ENCODE assay signal across 30 mouse cellular contexts in the genomic region with DNA sequence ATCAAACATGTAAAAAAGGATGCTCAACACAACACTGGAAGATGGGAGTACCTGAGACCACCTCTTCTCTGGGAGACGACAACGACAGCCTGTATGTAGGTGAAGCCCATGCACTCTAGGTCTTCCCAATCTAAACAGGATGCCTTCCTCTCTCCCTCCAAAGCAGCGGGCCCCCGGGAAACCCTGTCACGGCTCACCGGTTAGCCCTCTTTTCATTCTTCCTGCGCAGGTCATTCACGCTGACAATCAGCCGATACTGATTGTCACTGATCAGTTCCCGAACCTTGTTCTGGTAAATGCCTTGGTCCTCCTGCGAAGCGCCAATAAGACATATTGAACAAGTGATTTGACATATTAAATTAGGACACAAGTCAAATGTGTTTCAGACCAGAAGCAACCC. TPM values are rescaled to one million over a fixed set of nuclear protein-coding genes. Genes with fewer than 3 reads are reported as not detected.
DNase-seq lines count a peak whose midpoint lies in the region; ATAC-seq lines count a peak whose summit lies in the region.
"Had no signal": no experiment of that assay in that cellular context is flagged by ENCODE, and none has a peak within 500 bp of the region (broad histone marks: within the 10 kb centered on the region; RNA-seq: fewer than 3 reads in every experiment).

No protein-coding gene starts in this region.

- H3K27me3 ChIP-seq in embryonic facial prominence, embryonic 14.5 days (replicated peaks; ENCODE audit: control insufficient read depth, insufficient read depth, low read length): no peaks in the 10 kb centered on the region
- no peaks in the 10 kb centered on the region for H3K27me3 ChIP-seq in embryonic facial prominence, embryonic 10.5 days (replicated peaks; ENCODE audit: low read depth, poor library complexity, severe bottlenecking)
- H3K27me3 ChIP-seq in heart, embryonic 13.5 days (replicated peaks): no peaks in the 10 kb centered on the region
- H3K27me3 ChIP-seq in liver, embryonic 13.5 days: no peaks in the 10 kb centered on the region
- no peaks in the 10 kb centered on the region for H3K27me3 ChIP-seq in midbrain, embryonic 12.5 days
- H3K27me3 ChIP-seq in midbrain, embryonic 15.5 days (replicated peaks): no peaks in the 10 kb centered on the region
- H3K27me3 ChIP-seq: embryonic facial prominence, embryonic 13.5 days; hindbrain, embryonic 13.5 days; limb, embryonic 15.5 days; megakaryocyte, embryonic 14.5 days had no signal

- 84% methylated on average over 12 of the region's 12 CpGs for WGBS in embryonic facial prominence, embryonic 14.5 days
- WGBS in embryonic facial prominence, embryonic 10.5 days: 73% methylated on average over 12 of the region's 12 CpGs
- 84% methylated on average over 12 of the region's 12 CpGs for WGBS in heart, embryonic 13.5 days
- 75% methylated on average over 12 of the region's 12 CpGs for WGBS in liver, embryonic 13.5 days (ENCODE audit: insufficient replicate concordance)
- WGBS in midbrain, embryonic 12.5 days: 52% methylated on average over 12 of the region's 12 CpGs
- 42% methylated on average over 12 of the region's 12 CpGs for WGBS in midbrain, embryonic 15.5 days

- H3K4me2 ChIP-seq in embryonic facial prominence, embryonic 14.5 days (ENCODE audit: low read depth, low read length): 0 out of 2 replicates have a peak overlapping the region, but pooled peaks have one; percentile 77
- H3K4me2 ChIP-seq in heart, embryonic 13.5 days: peak overlapping the region; percentile 80
- H3K4me2 ChIP-seq in liver, embryonic 13.5 days: peak overlapping the region; percentile 72; the same call in 1 of the 2 replicates
- peak overlapping the region; percentile 39 for H3K4me2 ChIP-seq in midbrain, embryonic 12.5 days (replicated peaks)
- H3K4me2 ChIP-seq in midbrain, embryonic 15.5 days: no peak overlapping the region
- H3K4me2 ChIP-seq: hindbrain, embryonic 13.5 days; limb, embryonic 15.5 days had no signal

- ATAC-seq in embryonic facial prominence, embryonic 14.5 days (ENCODE audit: low read depth): no peak
- no peak for ATAC-seq in heart, embryonic 13.5 days (ENCODE audit: extremely low read depth, insufficient number of reproducible peaks, low FRiP score, low TSS enrichment)
- ATAC-seq in liver, embryonic 13.5 days (ENCODE audit: low read depth): no peak
- ATAC-seq in midbrain, embryonic 12.5 days (ENCODE audit: low FRiP score, low read depth): no peak
- ATAC-seq in midbrain, embryonic 15.5 days (replicated peaks): no peak
- ATAC-seq: inflammation-experienced regulatory T-cells, adult 6 months had no signal

- no peak for DNase-seq in embryonic facial prominence, embryonic 14.5 days (ENCODE audit: low spot score)
- DNase-seq in embryonic facial prominence, embryonic 10.5 days (ENCODE audit: low spot score): no peak
- no peak for DNase-seq in heart, postnatal 36 days
- DNase-seq in liver, embryonic 13.5 days: no peak
- DNase-seq in liver: no peak
- DNase-seq: cerebellum, adult 2 months; cerebellum, postnatal 25 days; gastrocnemius, adult 2 months; kidney, adult 18-20 months; left cerebral cortex, postnatal 4 days; lung, postnatal 14 days; thymus, adult 18-20 months; thymus, postnatal 36 days had no signal

- no peaks in the 10 kb centered on the region for H3K9me3 ChIP-seq in embryonic facial prominence, embryonic 14.5 days (ENCODE audit: control insufficient read depth, low read length)
- no peaks in the 10 kb centered on the region for H3K9me3 ChIP-seq in embryonic facial prominence, embryonic 10.5 days
- no peaks in the 10 kb centered on the region for H3K9me3 ChIP-seq in heart, embryonic 13.5 days
- H3K9me3 ChIP-seq in liver, embryonic 13.5 days (replicated peaks): no peaks in the 10 kb centered on the region
- H3K9me3 ChIP-seq in midbrain, embryonic 12.5 days: no peaks in the 10 kb centered on the region
- no peaks in the 10 kb centered on the region for H3K9me3 ChIP-seq in midbrain, embryonic 15.5 days
- H3K9me3 ChIP-seq: embryonic facial prominence, embryonic 13.5 days; hindbrain, embryonic 13.5 days; limb, embryonic 15.5 days; megakaryocyte, embryonic 14.5 days had no signal

- intact Hi-C loops in heart, postnatal 36 days (cut with DNase I): loop anchor here (5.0 kb wide), 2 partner anchors 75 to 260 kb away; partner anchors contain the start of genes Paqr8 and Tram2

- no peak overlapping the region for H3K4me3 ChIP-seq in embryonic facial prominence, embryonic 14.5 days (ENCODE audit: low read depth, low read length)
- no peak overlapping the region; the same call in 1 of the 2 replicates for H3K4me3 ChIP-seq in embryonic facial prominence, embryonic 10.5 days
- H3K4me3 ChIP-seq in heart, embryonic 13.5 days: no peak overlapping the region
- H3K4me3 ChIP-seq in liver, embryonic 13.5 days (replicated peaks): peak overlapping the region; percentile 88
- no peak overlapping the region for H3K4me3 ChIP-seq in midbrain, embryonic 12.5 days
- H3K4me3 ChIP-seq in midbrain, embryonic 15.5 days: no peak overlapping the region
- H3K4me3 ChIP-seq: gastrocnemius, adult 2 months; hindbrain, embryonic 13.5 days; limb, embryonic 15.5 days had no signal

- H3K27ac ChIP-seq in embryonic facial prominence, embryonic 14.5 days (replicated peaks; ENCODE audit: low read depth, low read length): no peak overlapping the region
- H3K27ac ChIP-seq in embryonic facial prominence, embryonic 10.5 days (replicated peaks): no peak overlapping the region
- no peak overlapping the region for H3K27ac ChIP-seq in heart, embryonic 13.5 days (replicated peaks)
- H3K27ac ChIP-seq in liver, embryonic 13.5 days: no peak overlapping the region
- no peak overlapping the region for H3K27ac ChIP-seq in midbrain, embryonic 12.5 days (replicated peaks)
- no peak overlapping the region for H3K27ac ChIP-seq in midbrain, embryonic 15.5 days
- H3K27ac ChIP-seq: embryonic facial prominence, embryonic 13.5 days; gastrocnemius, adult 2 months; hindbrain, embryonic 13.5 days; limb, embryonic 15.5 days had no signal

- peaks cover 56% of the 10 kb centered on the region for H3K36me3 ChIP-seq in embryonic facial prominence, embryonic 14.5 days (ENCODE audit: control insufficient read depth, insufficient read depth, low read length)
- H3K36me3 ChIP-seq in embryonic facial prominence, embryonic 10.5 days (replicated peaks): peaks cover 57% of the 10 kb centered on the region
- peaks cover 56% of the 10 kb centered on the region for H3K36me3 ChIP-seq in heart, embryonic 13.5 days
- H3K36me3 ChIP-seq in liver, embryonic 13.5 days: peaks cover 58% of the 10 kb centered on the region
- H3K36me3 ChIP-seq in midbrain, embryonic 12.5 days: peaks cover 45% of the 10 kb centered on the region
- H3K36me3 ChIP-seq in midbrain, embryonic 15.5 days (replicated peaks): no peaks in the 10 kb centered on the region

- H3K4me1 ChIP-seq in embryonic facial prominence, embryonic 14.5 days (ENCODE audit: control insufficient read depth, insufficient read depth, low read length): peaks cover 6% of the 10 kb centered on the region; the same call in 1 of the 2 replicates
- H3K4me1 ChIP-seq in embryonic facial prominence, embryonic 10.5 days: peaks cover 12% of the 10 kb centered on the region
- H3K4me1 ChIP-seq in heart, embryonic 13.5 days: peaks cover 18% of the 10 kb centered on the region
- peaks cover 28% of the 10 kb centered on the region for H3K4me1 ChIP-seq in liver, embryonic 13.5 days (replicated peaks)
- H3K4me1 ChIP-seq in midbrain, embryonic 12.5 days: peaks cover 12% of the 10 kb centered on the region
- peaks cover 9% of the 10 kb centered on the region for H3K4me1 ChIP-seq in midbrain, embryonic 15.5 days

- H3K9ac ChIP-seq in embryonic facial prominence, embryonic 14.5 days (ENCODE audit: low read depth, low read length): no peak overlapping the region
- no peak overlapping the region for H3K9ac ChIP-seq in heart, embryonic 13.5 days
- peak overlapping the region; percentile 60 for H3K9ac ChIP-seq in liver, embryonic 13.5 days
- no peak overlapping the region for H3K9ac ChIP-seq in midbrain, embryonic 12.5 days (replicated peaks)
- H3K9ac ChIP-seq in midbrain, embryonic 15.5 days: no peak overlapping the region
- H3K9ac ChIP-seq: hindbrain, embryonic 13.5 days; limb, embryonic 15.5 days had no signal

RNA-seq across cellular contexts. Expression of gene Mcm3, which starts 2.5 kb away (rescaled TPM):
- polyA plus RNA-seq in embryonic facial prominence, embryonic 14.5 days (2014; fragmentation: Nextera tagmentation; extraction: Ambion mirVana): 114 and 131 TPM in 2 replicates
- 278 and 297 TPM in 2 replicates for polyA plus RNA-seq in embryonic facial prominence, embryonic 10.5 days (2016; fragmentation: Nextera tagmentation; extraction: Ambion mirVana)
- polyA plus RNA-seq in heart, embryonic 13.5 days (2015; fragmentation: Nextera tagmentation; extraction: Ambion mirVana): 97.6 and 106 TPM in 2 replicates
- 1 to 10 TPM; 3.5 to 6.1 TPM for total RNA-seq in heart, postnatal 36 days (2021)
- polyA plus RNA-seq in liver, embryonic 13.5 days (2015; fragmentation: Nextera tagmentation; extraction: Ambion mirVana): 180 and 199 TPM in 2 replicates
- polyA plus RNA-seq in midbrain, embryonic 12.5 days (2016; fragmentation: Nextera tagmentation; extraction: Ambion mirVana): 117 and 118 TPM in 2 replicates
- 18.9 and 20.5 TPM in 2 replicates for polyA plus RNA-seq in midbrain, embryonic 15.5 days (2015; fragmentation: Nextera tagmentation; extraction: Ambion mirVana)

RNA-seq across cellular contexts. Expression of gene Il17f, which starts 27.2 kb away (rescaled TPM):
- not detected in 2 replicates for polyA plus RNA-seq in embryonic facial prominence, embryonic 14.5 days (2014; fragmentation: Nextera tagmentation; extraction: Ambion mirVana)
- 0.16 and 0.36 TPM in 2 replicates for polyA plus RNA-seq in embryonic facial prominence, embryonic 10.5 days (2016; fragmentation: Nextera tagmentation; extraction: Ambion mirVana)
- not detected in 2 replicates for polyA plus RNA-seq in heart, embryonic 13.5 days (2015; fragmentation: Nextera tagmentation; extraction: Ambion mirVana)
- not detected for total RNA-seq in heart, postnatal 36 days (2021)
- polyA plus RNA-seq in liver, embryonic 13.5 days (2015; fragmentation: Nextera tagmentation; extraction: Ambion mirVana): 0.27 TPM in 1 of 2 replicates, not detected in the other
- 0.54 TPM in 1 of 2 replicates, not detected in the other for polyA plus RNA-seq in midbrain, embryonic 12.5 days (2016; fragmentation: Nextera tagmentation; extraction: Ambion mirVana)
- polyA plus RNA-seq in midbrain, embryonic 15.5 days (2015; fragmentation: Nextera tagmentation; extraction: Ambion mirVana): not detected in 2 replicates
- total RNA-seq: adrenal gland, postnatal 14 days; gastrocnemius, adult 2 months; gastrocnemius, postnatal 4 days; heart, postnatal 14 days; left cerebral cortex, adult 18-20 months; left cerebral cortex, postnatal 4 days; monocyte, adult 5-6 weeks; neutrophil, adult 5-6 weeks had no signal
- polyA plus RNA-seq: cerebellum, adult 2 months; embryonic facial prominence, embryonic 13.5 days; frontal cortex, adult 2 months; hindbrain, embryonic 13.5 days; small intestine, adult 2 months; stomach, embryonic 16.5 days had no signal
